Mouse (Mus musculus) neural tube, embryonic 12.5 days (tissue): ENCODE data around the gene Prepl. TPM values are rescaled to one million over a fixed set of nuclear protein-coding genes. Genes with fewer than 3 reads are reported as not detected.

ENCODE experiments used
- ATAC-seq: fragments of 200-750 bp; cut with Nextera tagmentation; 2 replicates; pipeline ENCODE4 v1.8.0; 2017; ENCODE audit warnings: low read depth, mild to moderate bottlenecking, moderate TSS enrichment, moderate library complexity; ENCODE audit not compliant: low FRiP score
- H3K27ac ChIP-seq: fragments of 300-500 bp; sonication (generic); 2 replicates; pipeline ENCODE4 v1.5.1; 2016
- H3K27me3 ChIP-seq: fragments of 300-500 bp; sonication (generic); replicated peaks from 2 replicates; pipeline ENCODE4 v1.6.1; 2016; ENCODE audit warnings: mild to moderate bottlenecking
- H3K36me3 ChIP-seq: fragments of 300-500 bp; sonication (generic); 2 replicates; pipeline ENCODE4 v1.6.1; 2016; ENCODE audit warnings: mild to moderate bottlenecking
- H3K4me1 ChIP-seq: fragments of 300-500 bp; sonication (generic); 2 replicates; pipeline ENCODE4 v1.6.1; 2016
- H3K4me2 ChIP-seq: fragments of 300-500 bp; sonication (generic); replicated peaks from 2 replicates; pipeline ENCODE4 v1.6.1; 2016; ENCODE audit warnings: mild to moderate bottlenecking
- H3K4me3 ChIP-seq: fragments of 300-500 bp; sonication (generic); 2 replicates; pipeline ENCODE4 v1.5.1; 2016
- H3K9ac ChIP-seq: fragments of 300-500 bp; sonication (generic); 2 replicates; pipeline ENCODE4 v1.6.1; 2016; ENCODE audit warnings: mild to moderate bottlenecking
- H3K9me3 ChIP-seq: fragments of 300-500 bp; sonication (generic); 2 replicates; pipeline ENCODE4 v1.6.1; 2016; ENCODE audit warnings: mild to moderate bottlenecking
- WGBS: fragments of 180-500 bp; shearing (Covaris S2); methylation state at CpG from one replicate; pipeline ENCODE4 v1.1.7; 2016; 5-methylcytosine and 5-hydroxymethylcytosine counted together
- polyA plus RNA-seq: library from polyadenylated mRNA; unstranded; fragments of >200 nt; fragmentation: Nextera tagmentation; extraction: Ambion mirVana; gene quantifications from 2 replicates; pipeline ENCODE4 v1.2.1, GENCODE M21; 2016

Prepl gene
- polyA plus RNA-seq, 1 experiment from 2014 or later, result 70.1 TPM

GRCm38 (mm10) chr17:85014632-85015031 is 75.4 kb downstream of the Prepl start:
- ATAC-seq, result no peak
- WGBS, result 98% methylated on average over 3 of the region's 3 CpGs
- Histone ChIP-seq H3K9ac (no peak overlapping the region), H3K4me1 (no peaks in the 10 kb centered on the region), H3K27ac (no peak overlapping the region), H3K27me3 (no peaks in the 10 kb centered on the region), H3K36me3 (peaks cover 13% of the 10 kb centered on the region), H3K4me3 (no peak overlapping the region), H3K4me2 (no peak overlapping the region), H3K9me3 (no peaks in the 10 kb centered on the region)

- Histone ChIP-seq H3K4me1 (no peaks in the 10 kb centered on the region), H3K9ac (no peak overlapping the region), H3K4me2 (no peak overlapping the region), H3K9me3 (no peaks in the 10 kb centered on the region), H3K27me3 (no peaks in the 10 kb centered on the region), H3K27ac (no peak overlapping the region), H3K36me3 (peaks cover 13% of the 10 kb centered on the region), H3K4me3 (no peak overlapping the region)
- 81% methylated on average over 6 of the region's 6 CpGs for WGBS
- ATAC-seq, result no peak
Measured at GRCm38 (mm10) chr17:85013485-85013884, 76.6 kb downstream of the Prepl start.

Other genes with a start within 250 kb of the Prepl start
- gene Ppm1b, start 133.5 kb downstream of the Prepl start, polyA plus RNA-seq, result 116 and 122 TPM in 2 replicates
- 0.26 and 0.42 TPM in 2 replicates for gene Slc3a1, start 61.9 kb downstream of the Prepl start, polyA plus RNA-seq
- gene Camkmt, start 311 bp upstream of the Prepl start, polyA plus RNA-seq, result 14.7 and 14.9 TPM in 2 replicates